ENCODE assay signal across 19 mouse cellular contexts in genomic region chr12:73853408-73853807, GRCm38 (mm10).
"Had no signal": no experiment of that assay in that cellular context is flagged by ENCODE, and none has a peak within 500 bp of the region (broad histone marks: within the 10 kb centered on the region; RNA-seq: fewer than 3 reads in every experiment).

No protein-coding gene starts in this region.

- H3K4me3 ChIP-seq: limb, embryonic 12.5 days; limb, embryonic 15.5 days; liver, embryonic 13.5 days; midbrain, embryonic 10.5 days; midbrain, embryonic 13.5 days; myocyte; neural tube, embryonic 13.5 days had no signal

- ATAC-seq: inflammation-experienced regulatory T-cells, adult 6 months; midbrain, embryonic 13.5 days; midbrain, embryonic 16.5 days had no signal

- H3K9me3 ChIP-seq: limb, embryonic 12.5 days; limb, embryonic 15.5 days; liver, embryonic 13.5 days; midbrain, embryonic 10.5 days; midbrain, embryonic 13.5 days; neural tube, embryonic 13.5 days had no signal

- H3K36me3 ChIP-seq: limb, embryonic 12.5 days; limb, embryonic 15.5 days; liver, embryonic 13.5 days; midbrain, embryonic 10.5 days; midbrain, embryonic 13.5 days; neural tube, embryonic 13.5 days had no signal

- H3K27me3 ChIP-seq: limb, embryonic 12.5 days; limb, embryonic 15.5 days; liver, embryonic 13.5 days; midbrain, embryonic 13.5 days; neural tube, embryonic 13.5 days had no signal

- H3K9ac ChIP-seq: limb, embryonic 12.5 days; limb, embryonic 15.5 days; liver, embryonic 13.5 days; midbrain, embryonic 13.5 days; neural tube, embryonic 13.5 days had no signal

- H3K4me2 ChIP-seq: limb, embryonic 12.5 days; limb, embryonic 15.5 days; liver, embryonic 13.5 days; midbrain, embryonic 13.5 days; neural tube, embryonic 13.5 days had no signal

- DNase-seq: kidney, adult 18-20 months; kidney, postnatal 25 days; left cerebral cortex, postnatal 4 days; liver, embryonic 13.5 days; lung, adult 2 months; lung, postnatal 14 days; lung, postnatal 4 days; retina, postnatal 1 day; right cerebral cortex, postnatal 25 days; thymus, postnatal 25 days had no signal

- H3K4me1 ChIP-seq: limb, embryonic 12.5 days; limb, embryonic 15.5 days; liver, embryonic 13.5 days; midbrain, embryonic 10.5 days; midbrain, embryonic 13.5 days; neural tube, embryonic 13.5 days had no signal

- H3K27ac ChIP-seq: kidney, postnatal 0 days; limb, embryonic 12.5 days; limb, embryonic 15.5 days; liver, embryonic 13.5 days; midbrain, embryonic 10.5 days; midbrain, embryonic 13.5 days; neural tube, embryonic 13.5 days had no signal
